19 mouse cellular contexts compared by ENCODE assay signal in the genomic region with DNA sequence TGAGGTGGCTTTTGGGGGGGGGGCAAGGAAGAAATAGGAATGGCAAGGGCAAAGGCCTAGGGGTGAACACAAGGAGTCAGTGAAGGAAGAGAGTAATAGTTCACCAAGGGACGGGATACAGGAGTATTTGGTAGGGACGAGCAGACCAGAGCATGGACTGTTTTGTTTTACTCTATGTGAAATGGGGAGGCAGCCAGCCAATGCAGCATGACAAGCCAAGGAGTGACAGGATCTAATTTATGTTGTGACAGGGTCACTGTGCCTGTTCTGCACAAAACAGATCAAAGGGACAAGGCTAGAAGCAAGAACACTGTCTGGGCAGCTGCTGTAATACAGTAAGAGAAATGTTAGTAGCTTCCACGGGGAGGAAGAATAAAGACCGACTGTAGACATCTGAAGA. TPM values are rescaled to one million over a fixed set of nuclear protein-coding genes. Genes with fewer than 3 reads are reported as not detected.
DNase-seq lines count a peak whose midpoint lies in the region; ATAC-seq and TF ChIP-seq lines count a peak whose summit lies in the region.
"Had no signal": no experiment of that assay in that cellular context is flagged by ENCODE, and none has a peak within 500 bp of the region (broad histone marks: within the 10 kb centered on the region; RNA-seq: fewer than 3 reads in every experiment).

No protein-coding gene starts in this region.

- no peaks in the 10 kb centered on the region for H3K9me3 ChIP-seq in lung, embryonic 14.5 days (ENCODE audit: low read depth, low read length)
- H3K9me3 ChIP-seq in hindbrain, embryonic 13.5 days = no peaks in the 10 kb centered on the region
- H3K9me3 ChIP-seq: embryonic facial prominence, embryonic 13.5 days; forebrain, embryonic 10.5 days; forebrain, embryonic 15.5 days; hindbrain, embryonic 10.5 days; liver, embryonic 12.5 days had no signal

- H3K4me2 ChIP-seq in lung, embryonic 14.5 days = no peak overlapping the region
- H3K4me2 ChIP-seq in hindbrain, embryonic 13.5 days = no peak overlapping the region
- H3K4me2 ChIP-seq: embryonic facial prominence, embryonic 13.5 days; forebrain, embryonic 15.5 days; liver, embryonic 12.5 days had no signal

- no peaks in the 10 kb centered on the region for H3K36me3 ChIP-seq in lung, embryonic 14.5 days (ENCODE audit: insufficient read depth)
- H3K36me3 ChIP-seq in hindbrain, embryonic 13.5 days = no peaks in the 10 kb centered on the region
- H3K36me3 ChIP-seq: forebrain, embryonic 10.5 days; forebrain, embryonic 15.5 days; hindbrain, embryonic 10.5 days; liver, embryonic 12.5 days had no signal

- peak; percentile 55 to 77 for DNase-seq in adrenal gland, adult (ENCODE audit: inconsistent age in 2 of 2, low spot score in 1 of 2)
- DNase-seq in adrenal gland, postnatal 4 days (ENCODE audit: low spot score in 2 of 2) = no peak
- DNase-seq in lung, embryonic 14.5 days = peak; percentile 19
- DNase-seq in lung, adult 2 months = no peak
- DNase-seq in adrenal gland, adult 2 months = peak; percentile 43
- DNase-seq in adrenal gland, postnatal 36 days = peak; percentile 45 to 49
- DNase-seq: gastrocnemius, postnatal 10 days; kidney, adult 18-20 months; left cerebral cortex, postnatal 4 days; liver, postnatal 0 days had no signal

- WGBS in lung, embryonic 14.5 days = 62% methylated on average over 4 of the region's 4 CpGs
- 75% methylated on average over 4 of the region's 4 CpGs for WGBS in lung, adult 2 months
- WGBS in hindbrain, embryonic 13.5 days = 77% methylated on average over 4 of the region's 4 CpGs

- H3K27ac ChIP-seq in lung, embryonic 14.5 days (ENCODE audit: low read depth) = no peak overlapping the region
- H3K27ac ChIP-seq in hindbrain, embryonic 13.5 days = no peak overlapping the region
- H3K27ac ChIP-seq: embryonic facial prominence, embryonic 13.5 days; forebrain, embryonic 10.5 days; forebrain, embryonic 15.5 days; hindbrain, embryonic 10.5 days; layer of hippocampus, adult 2 months; liver, embryonic 12.5 days had no signal

- TF ChIP-seq POLR2A in lung, adult 2 months (IDR thresholded peaks at IDR 0.05; ENCODE audit: borderline replicate concordance, extremely low read depth, low read depth, low read length) = no peak

- no peak overlapping the region for H3K4me3 ChIP-seq in lung, embryonic 14.5 days (ENCODE audit: low read depth, low read length)
- H3K4me3 ChIP-seq in lung, adult 2 months (replicated peaks; ENCODE audit: extremely low read depth, low read depth, low read length) = no peak overlapping the region
- H3K4me3 ChIP-seq in hindbrain, embryonic 13.5 days = no peak overlapping the region
- H3K4me3 ChIP-seq: embryonic facial prominence, embryonic 13.5 days; forebrain, embryonic 10.5 days; forebrain, embryonic 15.5 days; hindbrain, embryonic 10.5 days; layer of hippocampus, adult 2 months; liver, embryonic 12.5 days had no signal

- no peaks in the 10 kb centered on the region for H3K27me3 ChIP-seq in lung, embryonic 14.5 days (ENCODE audit: insufficient read depth, low read length)
- peaks cover 10% of the 10 kb centered on the region; the same call in 1 of the 2 replicates for H3K27me3 ChIP-seq in hindbrain, embryonic 13.5 days
- H3K27me3 ChIP-seq: CH12.LX; forebrain, embryonic 15.5 days; liver, embryonic 12.5 days had no signal

- no peak for TF ChIP-seq CTCF in lung, embryonic 14.5 days (IDR thresholded peaks at IDR 0.05; ENCODE audit: low read depth)
- no peak for TF ChIP-seq CTCF in lung, adult 2 months (IDR thresholded peaks at IDR 0.05; ENCODE audit: insufficient read depth, low read length)

- H3K9ac ChIP-seq in lung, embryonic 14.5 days = no peak overlapping the region
- no peak overlapping the region for H3K9ac ChIP-seq in hindbrain, embryonic 13.5 days
- H3K9ac ChIP-seq: embryonic facial prominence, embryonic 13.5 days; forebrain, embryonic 15.5 days; liver, embryonic 12.5 days; liver, postnatal 0 days had no signal

- no peak for ATAC-seq in lung, embryonic 14.5 days (ENCODE audit: insufficient read depth)
- ATAC-seq in hindbrain, embryonic 13.5 days (ENCODE audit: low FRiP score) = no peak
- ATAC-seq: forebrain, embryonic 15.5 days; hindbrain, embryonic 16.5 days; liver, embryonic 12.5 days had no signal

- no peaks in the 10 kb centered on the region for H3K4me1 ChIP-seq in lung, embryonic 14.5 days (ENCODE audit: insufficient read depth)
- H3K4me1 ChIP-seq in lung, adult 2 months (ENCODE audit: control insufficient read depth, insufficient read depth, low read length) = no peaks in the 10 kb centered on the region
- no peaks in the 10 kb centered on the region for H3K4me1 ChIP-seq in hindbrain, embryonic 13.5 days (replicated peaks)
- H3K4me1 ChIP-seq: embryonic facial prominence, embryonic 13.5 days; forebrain, embryonic 10.5 days; forebrain, embryonic 15.5 days; hindbrain, embryonic 10.5 days; liver, embryonic 12.5 days had no signal

RNA-seq across cellular contexts. Expression of a gene that starts 25.5 kb away (rescaled TPM):
- total RNA-seq in adrenal gland, postnatal 4 days (2021) = 10 to 100 TPM; 10.8 to 11.0 TPM
- polyA plus RNA-seq in lung, embryonic 14.5 days (2014; fragmentation: Nextera tagmentation; extraction: Ambion mirVana) = 3.1 and 3.9 TPM in 2 replicates
- 3.2 and 4.4 TPM in 2 replicates for polyA plus RNA-seq in lung, adult 2 months (2012; rRNA removed)
- 1 to 10 TPM; 7.7 to 8.8 TPM for total RNA-seq in adrenal gland, adult 2 months (2021)
- polyA plus RNA-seq in adrenal gland, adult 2 months (2012; rRNA removed) = 1.0 and 1.6 TPM in 2 replicates
- total RNA-seq in adrenal gland, postnatal 36 days (2021) = 10 to 100 TPM in 1 of 2 experiments, 1 to 10 TPM in 1; 8.1 to 10.7 TPM
- polyA plus RNA-seq in hindbrain, embryonic 13.5 days (2015; fragmentation: Nextera tagmentation; extraction: Ambion mirVana) = 10.0 and 10.7 TPM in 2 replicates

Comparison
In these comparisons a context has a peak if more than half of its experiments do, and no peak if none do; other contexts are left out.
1. DNase-seq: peak in adrenal gland, adult (2 of 2), lung, embryonic 14.5 days (single experiment), adrenal gland, adult 2 months (single experiment) and adrenal gland, postnatal 36 days (2 of 2); none in adrenal gland, postnatal 4 days (0 of 2) and lung, adult 2 months (single experiment).